Mouse (Mus musculus) G1E (cell line): ENCODE data around the gene Adam12. TPM values are rescaled to one million over a fixed set of nuclear protein-coding genes. Genes with fewer than 3 reads are reported as not detected.

Source experiments
- ATAC-seq: 2 replicates; pipeline ENCODE4 v1.8.0; 2016; ENCODE audit warnings: mild to moderate bottlenecking; ENCODE audit not compliant: insufficient number of reproducible peaks, poor library complexity, low FRiP score, severe bottlenecking; ENCODE audit errors: extremely low read depth
- DNase-seq: peaks from one replicate; pipeline ENCODE4 v3.0.0; 2012; ENCODE audit warnings: low spot score
- H3K27me3 ChIP-seq: 2 replicates; pipeline ENCODE4 v1.6.1; 2012; ENCODE audit warnings: mild to moderate bottlenecking, low read length, inconsistent platforms; ENCODE audit not compliant: insufficient read depth
- H3K36me3 ChIP-seq: replicated peaks from 2 replicates; pipeline ENCODE3; 2012; ENCODE audit warnings: mild to moderate bottlenecking, inconsistent platforms
- H3K4me1 ChIP-seq: 2 replicates; pipeline ENCODE4 v1.6.1; 2012; ENCODE audit warnings: low read depth, low read length, inconsistent platforms, mixed read lengths; ENCODE audit not compliant: insufficient read depth
- H3K4me3 ChIP-seq: 2 replicates; pipeline ENCODE4 v1.5.1; 2012; ENCODE audit warnings: low read depth, mild to moderate bottlenecking, inconsistent platforms, low read length, moderate library complexity, mixed read lengths
- H3K9me3 ChIP-seq: replicated peaks from 2 replicates; pipeline ENCODE4 v1.6.1; 2012; ENCODE audit warnings: inconsistent platforms
- CTCF ChIP-seq: IDR thresholded peaks from 2 replicates; pipeline ENCODE4 v1.5.1; 2012; ENCODE audit warnings: low read depth, low read length, inconsistent platforms, mixed read lengths
- GATA1 ChIP-seq: IDR thresholded peaks from 2 replicates; pipeline ENCODE4 v1.6.1; 2012; ENCODE audit warnings: borderline replicate concordance, low read length, inconsistent platforms, mixed read lengths
- GATA2 ChIP-seq: IDR thresholded peaks from 2 replicates; pipeline ENCODE4 v1.6.1; 2012; ENCODE audit warnings: low read depth, low read length, inconsistent platforms, borderline replicate concordance
- POLR2AphosphoS5 ChIP-seq: IDR thresholded peaks from 2 replicates; pipeline ENCODE4 v1.6.1; 2012; ENCODE audit warnings: low read depth, low read length, inconsistent platforms; ENCODE audit not compliant: insufficient replicate concordance
- TAL1 ChIP-seq: conservative IDR thresholded peaks from 2 replicates; pipeline ENCODE4 v1.6.1; 2012; ENCODE audit warnings: low read depth, low read length, inconsistent platforms, mixed read lengths
- polyA plus RNA-seq: library from polyadenylated mRNA; stranded (reverse); fragments of >175 nt; gene quantifications from 2 replicates; pipeline ENCODE4 v1.2.3, GENCODE M21; 2012
- total RNA-seq, 2 experiments: library from RNA; stranded (forward) in 1 of 2; stranded (reverse) in 1 of 2; fragments of 200-1000 nt in 1 of 2; fragments of >200 nt in 1 of 2; fragmentation: Nextera tagmentation in 1 of 2; gene quantifications; 2 replicates each; pipeline ENCODE4 v1.2.3; 2014 to 2017

Adam12 gene
- total RNA-seq (2014; fragmentation: Nextera tagmentation) (not detected in 2 replicates), total RNA-seq (2017) (0.12 and 0.16 TPM in 2 replicates), polyA plus RNA-seq (not detected in 2 replicates)

GRCm38 (mm10) chr7:134231378-134232346, at the start of gene Adam12:
Gene Adam12 (minus strand): TSS chr7:134232146.
- no peak for DNase-seq

GRCm38 (mm10) chr7:134272956-134273355, 41.0 kb upstream of the Adam12 start:
- H3K4me1 ChIP-seq = no peaks in the 10 kb centered on the region
- no peak for DNase-seq
- no peaks in the 10 kb centered on the region for H3K27me3 ChIP-seq
- H3K4me3 ChIP-seq = no peak overlapping the region
- H3K36me3 ChIP-seq = no peaks in the 10 kb centered on the region
- H3K9me3 ChIP-seq = peaks cover 56% of the 10 kb centered on the region
- no peak for TF ChIP-seq TAL1
- no peak for TF ChIP-seq POLR2AphosphoS5
- TF ChIP-seq GATA1 = no peak
- no peak for TF ChIP-seq CTCF
- no peak for TF ChIP-seq GATA2
- ATAC-seq = no peak

More at GRCm38 (mm10) chr7:134231378-134232346, at the start of gene Adam12:
- Histone ChIP-seq H3K27me3 (no peaks in the 10 kb centered on the region), H3K9me3 (peaks cover 55% of the 10 kb centered on the region), H3K36me3 (no peaks in the 10 kb centered on the region), H3K4me3 (no peak within 1 kb of the TSS), H3K4me1 (no peaks in the 10 kb centered on the region)
- TF ChIP-seq TAL1 = no peak
- TF ChIP-seq GATA1 = no peak
- no peak for TF ChIP-seq POLR2AphosphoS5
- no peak for TF ChIP-seq CTCF
- no peak for TF ChIP-seq GATA2
- ATAC-seq = no peak

DNA sequence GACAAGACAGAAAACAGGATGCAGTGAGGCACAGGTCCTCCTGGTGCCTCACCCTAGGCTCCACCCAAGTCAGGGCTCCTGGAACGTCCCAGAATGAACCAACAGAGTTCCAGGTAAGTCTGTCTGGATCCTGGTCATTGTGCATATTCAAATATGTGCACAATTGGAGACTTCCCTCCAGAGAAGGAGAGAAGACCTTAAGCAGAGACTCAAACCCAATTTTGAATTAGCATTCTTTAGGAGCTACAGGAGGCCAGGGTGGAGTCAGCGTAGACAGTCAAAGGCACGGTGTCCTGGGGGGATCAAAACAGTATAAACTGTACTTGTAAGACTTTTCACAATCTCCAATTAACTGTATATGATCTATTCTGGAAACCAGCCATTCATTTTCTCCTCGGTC, 40.5 kb upstream of the Adam12 start:
- Histone ChIP-seq H3K36me3 (no peaks in the 10 kb centered on the region), H3K27me3 (no peaks in the 10 kb centered on the region), H3K9me3 (peaks cover 59% of the 10 kb centered on the region), H3K4me1 (no peaks in the 10 kb centered on the region), H3K4me3 (no peak overlapping the region)
- TF ChIP-seq TAL1 (no peak), POLR2AphosphoS5 (no peak), CTCF (no peak), GATA2 (no peak), GATA1 (no peak)
- no peak for ATAC-seq
- no peak for DNase-seq

- no peak for TF ChIP-seq TAL1
- TF ChIP-seq GATA1 = no peak
- no peak for TF ChIP-seq GATA2
- no peak for TF ChIP-seq POLR2AphosphoS5
- no peak for TF ChIP-seq CTCF
- Histone ChIP-seq H3K9me3 (peaks cover 54% of the 10 kb centered on the region), H3K27me3 (no peaks in the 10 kb centered on the region), H3K4me3 (no peak overlapping the region), H3K36me3 (no peaks in the 10 kb centered on the region), H3K4me1 (no peaks in the 10 kb centered on the region)
- no peak for ATAC-seq
- no peak for DNase-seq
Observed at GRCm38 (mm10) chr7:134265783-134266182, 33.8 kb upstream of the Adam12 start.

GRCm38 (mm10) chr7:134263146-134263906, 31.4 kb upstream of the Adam12 start:
- H3K27me3 ChIP-seq = no peaks in the 10 kb centered on the region
- no peak for DNase-seq
- no peak overlapping the region for H3K4me3 ChIP-seq
- ATAC-seq = no peak
- no peaks in the 10 kb centered on the region for H3K4me1 ChIP-seq
- H3K9me3 ChIP-seq = peaks cover 56% of the 10 kb centered on the region
- TF ChIP-seq TAL1 (no peak), CTCF (0 out of 2 replicates have a peak, but pooled peaks have one; percentile 9), GATA2 (no peak), GATA1 (no peak), POLR2AphosphoS5 (no peak)
- no peaks in the 10 kb centered on the region for H3K36me3 ChIP-seq
